Mouse (Mus musculus) right cerebral cortex, postnatal 36 days (tissue): ENCODE results near the gene Cfap97d1.
A peak's percentile ranks its signal among the peaks of the same experiment; 100 is the strongest.
"Not testable (repeated sequence)": the region's sequence is repeated elsewhere in the genome, so short reads cannot be mapped to it uniquely, and the experiment has no call there.

Experiments used
- DNase-seq, 2 experiments: peaks; one replicate each; pipeline ENCODE4 v3.0.0; 2022; ENCODE audit warnings: low spot score in 2 of 2, mixed read lengths in 1 of 2

The Cfap97d1 gene

DNA sequence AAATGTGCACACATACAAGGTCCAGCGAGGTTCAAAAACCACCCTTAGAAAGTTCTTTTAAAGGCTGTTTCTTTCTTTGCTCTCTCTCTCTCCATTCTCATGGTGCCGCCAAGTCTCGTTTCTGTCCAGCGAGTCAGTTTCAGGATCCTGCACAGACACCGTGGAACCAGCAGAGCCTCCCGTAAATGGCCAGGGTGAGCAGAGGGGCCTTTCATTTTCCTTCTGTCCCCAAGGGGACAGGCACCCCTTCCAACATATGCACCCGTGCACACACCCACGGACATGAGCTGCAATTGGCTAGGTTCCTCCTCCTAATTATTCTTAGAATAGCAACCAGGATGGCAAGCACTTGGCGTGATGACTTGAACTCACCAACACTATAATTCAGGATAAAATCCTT lies 10.6 kb upstream of the Cfap97d1 start:
- DNase-seq, result no peak

DNA sequence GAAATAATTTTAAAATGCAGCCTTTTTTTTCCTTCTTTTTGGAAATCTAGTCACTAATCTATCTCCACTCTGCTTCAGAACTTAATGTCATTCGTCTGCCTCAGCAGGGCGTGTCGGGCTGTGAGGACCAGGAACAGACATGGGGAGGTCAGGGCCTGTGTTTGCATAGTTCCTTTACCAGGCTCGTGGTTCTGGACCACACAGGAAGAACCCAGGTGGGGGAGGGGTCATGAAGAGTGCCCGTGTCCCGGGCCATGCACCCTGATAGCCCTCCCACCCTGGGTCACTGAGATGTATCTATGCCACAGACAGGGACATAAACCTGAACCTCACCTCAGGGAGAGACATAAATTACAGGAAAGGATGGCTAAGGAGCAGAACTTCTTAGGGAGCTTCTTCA lies 9.9 kb upstream of the Cfap97d1 start:
- DNase-seq, result no peak

DNA sequence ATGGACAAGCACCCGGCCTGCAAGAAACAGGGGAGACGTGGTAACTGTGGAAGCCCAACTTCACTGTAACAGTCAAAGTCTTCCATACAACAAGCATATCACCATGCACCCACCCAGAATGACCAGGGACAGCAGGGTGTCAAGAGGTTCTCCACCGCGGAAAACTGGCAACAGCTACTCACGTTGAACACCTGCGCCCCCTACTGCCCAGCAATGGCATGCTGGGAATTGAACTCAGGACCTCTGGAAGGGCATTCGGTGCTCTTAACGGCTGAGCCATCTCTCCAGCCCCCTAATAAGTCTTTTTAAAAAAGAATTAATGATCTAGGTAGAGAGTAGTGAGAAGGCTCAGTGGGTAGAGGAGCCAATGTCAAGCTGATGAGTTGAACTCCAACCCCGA lies 9.2 kb upstream of the Cfap97d1 start:
- DNase-seq, result no peak

DNA sequence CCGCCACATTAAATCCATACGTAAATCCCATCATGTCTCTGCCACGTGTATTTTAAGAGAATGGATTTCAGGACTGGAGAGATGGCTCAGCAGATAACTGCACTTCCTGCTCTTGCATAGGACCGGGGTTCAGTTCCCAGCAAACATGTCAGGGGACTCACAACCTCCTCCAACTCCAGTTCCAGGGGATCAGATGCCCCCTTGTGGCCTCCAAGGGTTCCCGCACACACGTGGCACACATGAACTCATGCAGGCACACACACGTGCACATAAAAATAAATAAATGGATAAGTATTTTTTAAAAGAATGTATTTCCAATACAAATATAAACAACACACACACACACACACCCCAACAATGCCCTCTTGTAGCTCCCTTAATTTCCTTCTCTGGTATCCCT lies 7.1 kb upstream of the Cfap97d1 start:
- DNase-seq, result no peak

DNA sequence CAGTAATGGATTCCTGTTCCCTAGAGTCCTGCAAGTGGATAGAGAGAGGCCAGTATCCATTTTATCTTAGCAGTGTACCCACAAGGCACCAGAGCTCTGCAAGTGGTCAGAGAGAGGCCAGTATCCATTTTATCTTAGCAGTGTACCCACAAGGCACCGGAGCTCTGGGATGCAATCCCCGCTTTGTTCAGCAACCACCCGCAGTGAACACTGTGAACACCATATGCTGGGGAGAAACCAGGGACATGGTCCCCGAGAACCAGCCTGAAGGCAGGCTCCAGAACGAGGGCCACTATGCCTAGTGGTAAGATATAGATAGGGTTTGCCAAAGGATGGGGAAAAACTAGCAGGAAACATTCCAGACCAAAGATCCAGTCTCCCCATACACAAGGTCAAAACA lies 4.9 kb upstream of the Cfap97d1 start:
- no peak for DNase-seq

DNA sequence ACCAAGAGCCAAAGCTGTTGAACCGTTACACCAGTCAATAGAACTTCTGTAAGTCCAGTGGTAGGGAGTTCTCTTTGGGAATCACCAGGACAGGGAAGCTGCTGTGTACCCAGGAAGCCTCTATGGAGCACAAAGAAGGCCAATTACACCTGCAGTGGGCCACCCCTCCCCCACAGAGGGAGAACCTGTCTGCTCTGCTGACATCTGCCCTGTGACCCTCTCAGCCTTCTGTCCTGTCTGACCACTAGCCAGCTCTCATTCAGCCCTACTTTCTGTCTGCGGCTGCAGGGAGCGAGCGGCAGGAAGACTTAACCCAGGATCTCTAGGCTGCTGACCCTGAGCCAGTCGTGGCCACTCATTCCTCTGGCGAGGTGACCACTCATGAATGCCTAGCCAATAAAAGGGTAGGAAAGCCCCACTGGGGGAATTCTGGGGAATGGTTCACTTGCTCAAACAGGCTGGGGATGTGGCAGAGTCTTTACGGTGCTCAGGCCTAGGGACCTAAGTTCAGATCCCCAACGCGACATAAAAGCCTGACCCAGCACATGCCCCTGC lies 3.4 kb upstream of the Cfap97d1 start:
- DNase-seq, result no peak

DNA sequence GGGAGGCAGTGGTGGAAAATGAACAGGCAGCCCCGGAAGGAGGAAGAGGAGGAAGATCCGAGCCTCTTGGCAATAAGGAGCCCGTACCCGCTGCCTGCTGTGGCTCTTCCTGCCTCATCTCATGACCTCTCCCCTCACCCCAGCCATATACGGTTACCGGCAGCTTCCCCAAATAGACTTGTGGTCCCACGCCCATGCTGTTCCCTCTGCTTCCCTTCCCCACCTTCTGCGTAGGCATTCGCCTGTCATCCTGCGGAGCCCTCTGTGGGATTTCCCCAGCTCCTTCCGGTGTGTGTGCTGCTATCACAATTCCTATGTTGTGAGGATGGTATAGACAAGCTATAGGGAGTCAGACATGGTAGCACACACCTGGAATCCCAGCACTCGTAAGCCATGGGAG lies 2.2 kb upstream of the Cfap97d1 start:
- peak; percentile 37 to 50 for DNase-seq

DNA sequence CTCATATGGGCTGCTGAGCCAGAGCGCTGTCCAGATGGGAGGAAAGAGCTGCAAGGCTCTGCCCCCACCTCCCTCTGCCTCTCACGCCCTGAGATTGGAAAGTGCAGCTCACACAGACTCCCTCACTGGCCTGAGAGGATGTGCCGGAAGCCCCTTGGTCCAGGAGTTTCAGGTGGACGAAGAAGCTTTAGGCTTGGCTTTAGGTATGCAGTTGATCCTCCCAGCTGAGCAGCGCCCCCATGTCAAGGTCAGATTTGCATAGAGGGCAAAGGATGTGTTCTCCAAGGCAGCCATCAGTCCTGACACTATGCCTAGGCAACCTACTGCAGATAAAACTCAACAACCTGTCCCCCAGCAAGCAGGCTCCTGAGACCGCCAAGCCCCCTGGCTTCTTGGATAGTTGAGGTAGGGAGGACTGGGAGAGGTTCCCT lies 1.1 kb upstream of the Cfap97d1 start:
- no peak for DNase-seq

DNA sequence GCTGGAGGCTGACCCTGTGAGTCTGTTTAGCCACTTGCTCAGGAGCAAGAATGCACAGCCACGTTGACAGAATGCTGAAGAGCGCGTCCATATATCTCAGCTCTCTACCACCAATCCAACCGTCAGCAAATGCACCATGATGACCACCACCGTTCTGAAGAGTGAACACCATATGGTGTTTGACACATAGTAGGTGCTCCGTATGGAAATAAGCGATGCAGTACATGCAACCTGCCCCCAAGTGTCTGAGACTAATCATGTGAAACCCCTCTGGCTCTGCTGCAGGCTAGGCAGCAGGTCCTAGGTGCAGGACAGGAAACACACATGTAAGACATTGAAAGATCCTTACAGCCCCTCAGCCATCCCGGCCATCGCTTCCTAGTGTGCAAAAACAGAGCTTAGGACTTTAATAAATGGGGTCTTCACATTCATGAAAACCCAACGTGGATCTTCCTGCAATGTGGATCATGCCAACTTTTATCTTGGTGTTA lies 603 bp upstream of the Cfap97d1 start:
- DNase-seq, result no peak

DNA sequence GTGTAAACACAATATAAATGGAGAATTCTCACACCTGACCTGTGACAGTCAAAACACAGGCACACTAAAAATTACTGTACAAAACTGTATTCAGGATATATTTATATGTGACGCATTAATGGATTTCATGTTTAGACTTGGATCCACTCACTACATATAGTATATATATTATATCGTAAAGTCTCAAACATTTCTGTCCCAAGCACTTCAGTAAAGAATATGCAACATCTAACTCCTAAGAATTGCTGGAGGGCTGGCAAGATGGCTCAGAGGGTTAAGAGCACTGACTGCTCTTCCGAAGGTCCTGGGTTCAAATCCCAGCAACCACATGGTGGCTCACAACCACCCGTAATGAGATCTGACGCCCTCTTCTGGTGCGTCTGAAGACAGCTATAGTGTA lies 1.4 kb downstream of the Cfap97d1 start:
- not testable (repeated sequence) for DNase-seq

DNA sequence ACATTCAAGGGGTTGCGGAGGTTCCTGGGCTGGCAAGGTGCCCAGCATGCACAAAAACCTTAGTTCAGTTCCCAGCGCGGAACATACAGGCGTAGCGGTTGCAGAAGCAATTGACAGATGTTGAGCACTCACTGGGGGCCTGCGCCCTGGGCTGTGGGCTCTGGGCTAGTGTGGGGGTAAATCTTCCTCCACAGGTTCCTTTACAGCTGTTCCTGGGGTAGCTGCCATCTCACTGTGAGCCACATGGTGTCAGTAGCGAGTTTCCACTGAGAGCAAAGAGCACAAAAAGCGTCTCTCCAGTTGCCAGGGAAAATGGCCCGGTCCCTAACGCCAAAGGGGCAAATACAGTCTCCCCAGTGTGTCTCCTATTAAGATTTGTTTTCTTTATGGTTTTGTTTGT lies 1.9 kb downstream of the Cfap97d1 start:
- peak; percentile 66 to 75 for DNase-seq

DNA sequence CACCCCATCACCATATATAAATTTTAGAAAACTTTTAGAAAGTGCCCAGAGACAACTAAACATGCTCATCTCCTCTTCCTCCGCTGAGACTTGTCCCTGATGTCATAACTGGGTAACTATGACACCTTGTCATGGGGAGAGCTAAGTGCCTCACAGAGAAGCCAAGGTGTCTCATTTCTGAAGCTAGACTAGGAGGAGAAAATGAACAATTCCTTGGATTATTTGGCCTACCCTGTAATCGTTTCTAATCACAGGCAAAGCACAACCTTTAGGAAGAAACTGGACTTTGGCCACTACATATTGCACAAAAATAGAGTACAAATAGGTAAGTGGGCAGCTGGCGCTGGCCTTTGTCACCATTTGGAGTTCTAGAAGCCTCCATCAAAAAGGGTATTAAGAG lies 2.8 kb downstream of the Cfap97d1 start, which contains the start of gene Dusp3:
Gene Dusp3 (minus strand): TSS at position 101 of the 400 bp plus-strand sequence.
- DNase-seq, result no peak

DNA sequence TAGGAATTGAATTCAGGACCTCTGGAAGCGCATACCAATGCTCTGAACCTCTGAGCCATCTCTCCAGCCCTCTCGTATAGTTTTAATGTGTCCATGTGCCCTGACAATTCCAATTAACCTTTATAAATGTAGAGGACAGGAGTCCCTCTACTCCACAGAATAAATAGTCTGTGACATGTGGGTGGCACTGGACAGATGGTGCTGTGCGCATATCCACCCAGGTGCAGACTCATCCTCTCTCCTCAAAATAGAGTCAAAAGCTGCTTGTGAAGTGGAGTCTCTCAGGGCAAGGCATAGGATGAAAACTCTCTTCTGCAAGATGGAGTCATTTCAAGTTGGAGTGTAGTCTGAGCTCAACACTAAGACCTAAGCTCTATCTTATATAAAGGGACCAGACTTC lies 6.2 kb downstream of the Cfap97d1 start:
- peak in 1 of 2 experiments; percentile 62 for DNase-seq

DNA sequence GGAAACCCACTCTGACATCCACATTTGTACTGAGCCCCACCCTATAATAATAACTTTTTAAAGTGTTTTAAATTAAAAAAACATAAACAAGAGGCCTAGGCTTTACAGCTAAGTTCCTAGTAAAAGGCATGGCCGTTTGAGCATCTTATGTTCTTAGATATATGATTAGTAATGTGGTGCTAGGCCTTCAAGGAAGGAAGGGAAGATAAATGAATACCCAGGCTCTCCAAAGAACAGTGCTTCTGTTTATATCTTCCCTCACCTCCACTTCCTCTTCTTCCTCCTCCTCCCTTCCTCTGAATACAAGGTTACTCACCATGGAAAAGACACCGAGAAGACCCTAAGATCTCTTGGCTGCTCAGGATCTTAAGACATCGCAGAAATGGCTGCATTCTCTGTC lies 7.7 kb downstream of the Cfap97d1 start:
- no peak for DNase-seq

DNA sequence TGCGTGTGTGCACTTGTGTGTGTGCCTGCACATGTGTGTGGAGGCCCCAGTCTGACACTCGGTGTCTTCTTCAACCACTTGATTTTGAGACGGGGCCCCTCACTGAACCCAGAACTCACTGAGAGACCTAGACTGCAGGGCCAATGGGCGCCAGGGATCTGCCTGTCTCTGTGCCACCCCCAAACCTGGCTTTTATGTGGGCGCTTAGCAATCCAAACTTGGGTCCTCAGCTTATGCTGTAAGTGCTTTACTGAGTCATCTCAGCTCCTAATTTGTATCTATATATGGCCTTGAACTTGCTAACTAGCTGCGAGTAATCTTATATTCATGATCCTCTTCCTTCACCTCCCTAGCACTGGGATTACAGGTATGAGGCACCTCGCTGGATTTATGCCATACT lies 8.3 kb downstream of the Cfap97d1 start:
- DNase-seq, result peak; percentile 59 to 79

DNA sequence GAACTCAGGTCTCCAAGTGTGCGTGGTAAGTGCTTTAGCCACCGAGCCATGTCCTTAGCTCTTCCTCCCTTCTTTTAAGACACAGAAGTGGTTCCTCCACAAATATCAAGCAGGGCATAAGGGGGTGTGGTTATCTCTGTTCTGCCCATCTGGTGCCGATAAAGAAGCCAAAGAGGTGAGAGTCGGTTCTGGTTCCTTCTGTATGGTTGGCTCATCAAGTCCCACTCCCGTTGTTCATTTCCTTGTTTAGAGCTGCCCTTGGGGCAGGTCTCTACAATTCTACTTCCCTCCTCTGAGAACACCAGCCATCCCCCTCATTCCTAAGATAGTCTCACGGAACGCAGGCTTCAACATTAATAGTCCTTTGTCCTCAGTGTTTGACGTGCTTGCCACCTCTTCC lies 10.0 kb downstream of the Cfap97d1 start:
- DNase-seq, result no peak

DNA sequence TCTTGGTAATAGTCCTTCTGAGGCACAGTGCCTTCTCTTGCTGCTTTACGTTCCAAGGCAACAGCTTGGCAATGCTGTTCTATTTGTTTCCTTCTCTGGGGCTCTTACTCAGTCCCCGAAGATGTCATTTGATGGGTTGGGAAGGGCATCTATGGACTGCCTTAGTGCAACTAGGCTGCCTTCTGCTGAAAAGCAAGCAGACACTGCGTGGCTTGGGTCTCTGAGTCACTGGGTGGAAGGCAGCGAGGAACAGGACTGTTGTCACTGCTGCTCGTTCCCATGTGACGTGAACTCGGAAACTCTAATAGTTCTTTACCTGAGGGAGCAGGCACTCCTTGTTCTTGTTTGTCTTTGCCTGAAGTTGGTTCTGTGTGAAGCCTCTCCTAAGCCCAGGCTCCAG lies 11.9 kb downstream of the Cfap97d1 start:
- DNase-seq, result no peak

DNA sequence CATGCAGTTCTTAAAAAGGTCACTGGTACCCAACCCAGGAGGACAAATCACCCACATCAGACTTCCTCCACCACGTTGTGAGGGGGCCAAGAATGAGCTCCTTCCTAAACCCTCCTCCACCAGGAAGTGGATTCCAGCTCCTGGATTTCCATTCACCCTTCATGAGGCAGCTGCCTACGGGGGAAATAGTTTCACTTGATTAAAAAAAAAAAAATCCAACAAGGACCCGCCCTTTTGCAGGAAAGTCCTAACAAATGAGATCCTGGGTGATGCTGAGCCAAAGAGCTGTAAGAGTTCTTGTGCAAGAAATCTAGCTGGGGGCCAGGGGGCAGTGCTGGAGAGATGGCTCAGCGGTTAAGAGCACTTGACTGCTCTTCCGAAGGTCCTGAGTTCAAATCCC lies 14.2 kb downstream of the Cfap97d1 start:
- no peak for DNase-seq

DNA sequence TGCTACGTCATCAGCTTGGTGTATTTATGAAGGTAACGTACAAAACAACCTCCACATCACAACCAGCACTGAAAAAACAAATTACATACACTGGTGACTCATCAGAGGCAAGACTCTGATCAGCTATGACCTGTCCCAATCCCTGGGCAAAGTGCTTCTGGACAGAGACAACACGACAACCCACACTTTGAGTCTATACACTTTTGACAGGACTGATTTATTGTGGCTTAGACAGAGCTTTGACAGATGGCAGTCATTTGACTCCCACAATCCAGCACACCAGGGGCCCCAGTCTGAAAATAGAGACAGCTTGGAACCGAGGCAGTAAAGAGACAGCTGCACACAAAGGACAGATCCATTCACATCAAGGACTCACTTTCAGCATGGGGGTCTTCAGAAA lies 15.4 kb downstream of the Cfap97d1 start:
- no peak for DNase-seq

DNA sequence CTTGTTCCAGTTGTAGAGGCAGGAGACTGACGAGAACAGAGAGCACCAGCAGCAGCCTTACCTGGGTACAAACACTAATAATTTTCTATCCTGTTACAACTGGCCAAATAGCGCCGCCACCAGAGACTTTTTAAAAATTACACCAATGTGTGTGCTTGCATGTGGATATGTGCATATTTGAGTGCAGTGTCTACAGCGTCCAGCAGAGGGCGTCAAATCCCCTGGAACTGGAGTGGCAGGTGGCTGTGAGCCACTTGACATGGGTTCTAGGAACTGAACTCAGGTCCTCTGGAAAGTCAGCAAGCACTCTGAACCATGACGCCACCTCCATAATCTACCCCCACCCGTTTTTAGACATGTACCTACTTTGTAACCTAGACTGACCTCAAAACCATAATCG lies 20.2 kb downstream of the Cfap97d1 start:
- DNase-seq, result no peak

DNA sequence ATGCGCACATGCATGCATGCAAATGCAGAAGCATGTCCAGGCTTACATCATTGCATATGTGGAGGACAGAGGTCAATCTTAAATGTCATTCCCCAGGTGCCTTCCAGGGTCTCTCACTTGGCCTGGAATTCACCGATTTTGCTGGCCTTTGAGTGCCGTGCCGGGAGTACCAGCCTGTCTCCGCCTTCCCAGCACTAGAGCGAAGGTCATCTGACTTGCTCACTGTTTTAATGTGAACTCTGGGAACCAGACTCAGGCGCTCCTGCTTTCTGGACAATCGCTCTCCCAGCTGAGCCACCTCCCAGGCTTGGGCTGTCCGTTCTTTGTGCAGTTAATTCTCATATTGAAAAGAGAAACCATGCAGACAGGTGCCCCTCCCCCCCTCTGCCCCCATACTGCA lies 22.2 kb downstream of the Cfap97d1 start:
- no peak for DNase-seq

DNA sequence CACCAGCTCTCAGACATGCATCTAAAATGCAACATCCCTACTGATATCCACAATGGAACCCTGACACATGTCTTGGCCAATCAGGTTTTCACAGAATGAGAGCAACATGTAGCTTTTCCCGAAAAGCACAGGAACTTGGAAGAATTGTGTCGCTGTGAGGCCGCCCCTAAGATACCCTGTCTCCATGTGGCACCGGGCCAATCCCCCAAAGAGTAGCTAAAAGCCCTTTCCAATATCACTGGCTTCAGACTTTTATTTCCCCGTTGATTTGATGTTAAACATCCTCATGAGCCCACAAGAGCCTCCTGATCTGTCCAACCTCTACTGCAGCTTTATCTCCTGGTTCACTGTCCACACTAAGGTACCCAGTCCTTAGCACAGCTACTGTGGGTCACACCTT lies 22.6 kb downstream of the Cfap97d1 start:
- no peak for DNase-seq

DNA sequence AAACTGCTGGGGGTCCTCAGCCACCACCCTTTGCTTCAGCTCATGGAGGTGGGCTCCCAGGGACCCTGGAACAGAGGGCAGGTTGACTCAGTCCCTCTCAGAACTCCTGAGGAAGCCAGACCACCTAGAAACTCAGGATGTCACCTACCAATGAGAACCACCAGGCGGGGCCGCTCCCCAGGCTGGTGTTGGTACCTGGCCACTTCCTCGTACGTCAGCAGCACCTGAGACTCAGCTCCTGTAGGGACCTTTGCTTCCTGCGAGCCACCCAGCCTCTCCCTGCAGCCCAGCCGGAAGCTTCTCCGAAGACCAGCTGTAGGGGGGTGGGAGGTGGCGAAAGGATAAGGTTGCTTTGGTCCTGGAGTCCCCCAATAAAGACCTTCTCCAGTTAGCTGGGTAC lies 24.3 kb downstream of the Cfap97d1 start:
- no peak for DNase-seq

DNA sequence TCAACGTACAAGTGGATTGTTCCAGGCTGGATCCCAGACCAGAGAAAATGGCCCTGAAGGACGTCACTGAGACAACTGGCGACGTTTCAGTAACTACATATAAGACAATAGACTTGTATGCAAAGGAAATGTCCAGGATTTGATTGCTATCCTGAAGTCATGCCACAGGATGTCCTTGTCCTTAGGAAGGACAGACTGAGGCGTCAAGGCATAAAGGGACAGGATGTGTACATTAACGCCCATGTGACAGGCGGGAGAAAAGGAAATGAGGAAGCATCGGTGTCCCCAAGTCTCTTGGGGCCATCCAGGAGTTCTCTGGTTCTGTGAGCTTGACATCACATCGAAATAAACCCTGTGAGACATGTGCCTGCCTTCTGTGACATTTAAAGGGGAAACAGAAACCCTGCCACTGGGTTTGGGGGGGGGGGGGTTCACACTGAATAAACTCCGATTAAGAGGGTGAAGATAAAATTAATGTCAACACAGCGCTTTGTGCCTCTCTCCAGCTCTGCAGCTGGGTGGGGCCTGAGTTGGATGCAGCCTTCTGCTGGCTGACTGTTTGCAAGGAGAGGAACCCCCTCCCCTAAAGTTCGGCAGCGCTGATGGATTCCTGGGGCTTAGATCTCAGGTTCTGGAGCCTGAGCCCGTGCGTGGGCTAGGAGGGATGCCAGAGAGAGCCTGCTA lies 25.0 kb downstream of the Cfap97d1 start:
- no peak for DNase-seq
